Mouse (Mus musculus) left cerebral cortex, adult 6 months (tissue): ENCODE data around the gene Zfp37. TPM values are rescaled to one million over a fixed set of nuclear protein-coding genes. Genes with fewer than 3 reads are reported as not detected.

ENCODE experiments used
- long read RNA-seq, 2 experiments: library from polyadenylated mRNA; unstranded; transcript quantifications; one replicate each; pipeline ENCODE4 v2.0.0; 2019 to 2020
- polyA plus RNA-seq: library from polyadenylated mRNA; unstranded; fragments of <200 nt; fragmentation: Nextera tagmentation; gene quantifications from 2 replicates; pipeline ENCODE4 v1.2.3, GENCODE M21; 2021

Zfp37 gene
- polyA plus RNA-seq = 12.5 and 15.3 TPM in 2 replicates
- long read RNA-seq, experiment 1, transcript Zfp37-201 (4 exons, 3,494 nt) = minor isoform, 6 of 163 reads
- long read RNA-seq, experiment 1, transcript Zfp37-205 (4 exons, 1,776 nt) = minor isoform, 32 of 163 reads
- long read RNA-seq, experiment 1, transcript Zfp37-206 (4 exons, 2,017 nt) = major isoform, 61 of 163 reads
- long read RNA-seq, experiment 1, transcript Zfp37-207 (4 exons, 2,564 nt) = minor isoform, 24 of 163 reads
- long read RNA-seq, experiment 1, partial matches to known transcripts = 2 of 163 reads
- long read RNA-seq, experiment 1, other reads (novel, unspliced or antisense) = 35 of 163 reads
- long read RNA-seq, experiment 2, partial matches to known transcripts = 2 of 22 reads
- long read RNA-seq, experiment 2, other reads (novel, unspliced or antisense) = 12 of 22 reads

GRCm38 (mm10) chr4:62230769-62231168 lies at the start of gene Zfp37:
Gene Zfp37 (minus strand): TSS chr4:62231047.

GRCm38 (mm10) chr4:62262276-62262675 lies 31.4 kb upstream of the Zfp37 start, which contains the start of gene Slc31a2:
Gene Slc31a2 (plus strand): TSS chr4:62262562.

GRCm38 (mm10) chr4:62150811-62151210 lies 80.0 kb downstream of the Zfp37 start, which contains the start of gene Mup21:
Gene Mup21 (minus strand): TSS chr4:62150863.

Other genes starting within 250 kb of the Zfp37 start
- not detected in 2 replicates for gene Mup20, start 176.9 kb downstream of the Zfp37 start, polyA plus RNA-seq
- not detected in 2 replicates for gene Mup3, start 143.7 kb downstream of the Zfp37 start, polyA plus RNA-seq
- not detected in 2 replicates for gene Mup21, start 80.2 kb downstream of the Zfp37 start, polyA plus RNA-seq
- 4.7 and 6.1 TPM in 2 replicates for gene Slc31a2, start 31.5 kb upstream of the Zfp37 start, polyA plus RNA-seq
- 9.1 and 11.4 TPM in 2 replicates for gene Fkbp15, start 129.5 kb upstream of the Zfp37 start, polyA plus RNA-seq
- gene Slc31a1, start 129.7 kb upstream of the Zfp37 start, polyA plus RNA-seq = 10.3 and 11.3 TPM in 2 replicates
- gene Cdc26, start 177.6 kb upstream of the Zfp37 start, polyA plus RNA-seq = 49.7 and 58.2 TPM in 2 replicates
- 3.4 and 3.8 TPM in 2 replicates for gene Prpf4, start 177.8 kb upstream of the Zfp37 start, polyA plus RNA-seq
- gene Rnf183, start 204.2 kb upstream of the Zfp37 start, polyA plus RNA-seq = not detected in 2 replicates
- 9.1 and 10.6 TPM in 2 replicates for gene Wdr31, start 239.8 kb upstream of the Zfp37 start, polyA plus RNA-seq
- gene Bspry, start 249.0 kb upstream of the Zfp37 start, polyA plus RNA-seq = 0.09 and 0.31 TPM in 2 replicates